Mouse (Mus musculus) B cell, adult 67 days (primary cell): ENCODE data around the gene Maml1. TPM values are rescaled to one million over a fixed set of nuclear protein-coding genes. Genes with fewer than 3 reads are reported as not detected.

Experiments
- total RNA-seq, 2 experiments: library from RNA; stranded (reverse); gene quantifications; 4 replicates each; pipeline ENCODE4 v1.2.4; 2023

Gene Maml1
- total RNA-seq, result 10 to 100 TPM; 42.3 to 45.4 TPM

GRCm38 (mm10) chr11:50292190-50292855 is at the start of gene Maml1:
Maml1 (minus strand) TSS chr11:50292311.

DNA sequence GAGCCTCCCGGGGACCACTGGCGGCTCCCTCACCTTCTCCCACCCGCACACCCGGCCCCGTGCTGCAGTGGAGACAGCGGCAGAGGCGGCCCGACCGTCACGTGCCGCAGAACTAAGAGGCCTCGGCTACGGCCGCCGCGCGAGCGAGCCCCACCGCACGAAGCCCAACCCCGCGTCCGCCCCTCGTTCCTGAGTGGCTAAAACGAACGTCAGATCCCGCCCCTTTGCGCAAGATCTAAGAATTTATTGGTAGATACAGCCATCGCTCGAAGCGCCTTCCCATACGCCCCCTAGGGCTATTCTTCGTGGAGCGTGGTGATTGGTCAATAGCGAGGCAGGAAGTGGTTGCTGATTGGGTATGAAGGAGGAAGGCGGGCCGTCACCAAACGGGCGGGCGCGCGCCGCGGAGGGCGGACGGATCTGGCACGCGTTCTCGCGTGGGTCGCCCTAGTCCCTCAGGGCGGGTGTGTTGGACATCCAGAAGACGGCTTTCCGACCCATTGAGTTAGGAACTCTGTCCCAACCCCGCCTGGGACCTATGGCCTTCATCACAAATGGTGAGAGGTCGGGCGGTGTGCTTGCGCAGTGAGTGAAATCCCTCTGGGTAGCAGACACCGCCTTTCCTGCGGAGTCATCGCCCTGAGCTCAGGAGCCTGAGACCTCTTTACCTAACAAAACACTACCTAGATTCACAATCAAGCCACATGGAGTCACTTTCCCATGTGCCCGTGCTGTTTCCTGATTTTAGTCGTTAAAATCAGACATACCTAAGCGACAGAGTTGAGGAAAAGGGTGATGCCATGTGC is 33.6 kb upstream of the Maml1 start, which contains the start of gene Canx:
Gene Canx (minus strand): TSS at position 178 of the 806 bp plus-strand sequence.

GRCm38 (mm10) chr11:50238324-50238723 is 53.8 kb downstream of the Maml1 start, which contains the start of gene Ltc4s:
Ltc4s (minus strand) TSS chr11:50238616.

DNA sequence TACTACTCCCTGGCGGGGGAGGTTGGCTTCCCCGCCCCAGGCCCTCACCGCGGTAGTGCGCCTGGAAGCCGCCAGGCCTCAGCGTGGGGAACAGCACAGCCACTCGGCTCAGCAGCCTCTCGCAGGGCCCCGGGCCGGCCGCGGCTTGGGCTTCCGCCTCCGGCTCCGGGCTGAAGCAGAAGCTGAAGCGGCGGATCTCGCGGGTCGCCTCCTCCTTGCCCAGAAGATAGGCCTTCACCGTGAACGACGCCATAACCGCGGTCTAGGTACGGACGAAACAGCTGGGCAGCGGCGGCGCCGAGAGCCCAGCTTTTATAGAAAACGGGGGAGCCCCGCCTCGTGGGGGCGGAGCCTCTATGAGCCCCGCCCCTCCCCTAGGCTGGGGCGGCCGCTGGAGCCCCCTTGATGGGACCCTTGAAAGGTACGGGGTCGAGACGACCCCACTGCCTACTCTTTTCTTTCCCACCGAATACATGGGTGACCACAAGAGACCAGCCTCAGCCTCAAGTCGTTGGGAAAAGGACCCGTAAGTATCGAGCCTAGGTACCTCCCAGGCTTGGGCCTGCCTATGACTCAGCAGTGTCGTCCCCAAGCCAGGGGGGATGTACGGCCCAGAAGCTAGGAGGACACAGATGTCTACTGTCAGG is 81.5 kb downstream of the Maml1 start, which contains the start of the genes Sqstm1 and Mgat4b:
Gene Sqstm1 (minus strand): TSS at position 323 of the 647 bp plus-strand sequence.
Gene Mgat4b (plus strand): TSS at position 386 of the 647 bp plus-strand sequence.

Other genes with a start within 250 kb of the Maml1 start
- gene Tbc1d9b, start 160.9 kb downstream of the Maml1 start, total RNA-seq, result 10 to 100 TPM; 55.1 to 81.9 TPM
- gene Mrnip, start 117.9 kb downstream of the Maml1 start, total RNA-seq, result 1 to 10 TPM; 4.1 to 6.3 TPM
- gene Sqstm1, start 81.5 kb downstream of the Maml1 start, total RNA-seq, result 100 to 1,000 TPM; 406 to 500 TPM
- 1 to 10 TPM; 5.6 to 9.7 TPM for gene Mgat4b, start 81.4 kb downstream of the Maml1 start, total RNA-seq
- not detected for gene Ltc4s, start 53.7 kb downstream of the Maml1 start, total RNA-seq
- 100 to 1,000 TPM; 220 to 234 TPM for gene Canx, start 33.4 kb upstream of the Maml1 start, total RNA-seq
- not detected for gene Cby3, start 62.2 kb upstream of the Maml1 start, total RNA-seq
- 1,000 to 10,000 TPM; 1,113 to 1,181 TPM for gene Hnrnph1, start 84.7 kb upstream of the Maml1 start, total RNA-seq
- gene Rufy1, start 138.8 kb upstream of the Maml1 start, total RNA-seq, result 10 to 100 TPM; 56.2 to 56.9 TPM